Mouse (Mus musculus) testis, adult 2 months (tissue): ENCODE data around the gene Mboat1. TPM values are rescaled to one million over a fixed set of nuclear protein-coding genes. Genes with fewer than 3 reads are reported as not detected.

Experiments
- H3K27ac ChIP-seq: fragments of 200-500 bp; 2 replicates; pipeline ENCODE4 v1.5.1; 2012; ENCODE audit warnings: low read depth, low read length; ENCODE audit not compliant: control insufficient read depth, insufficient read depth
- H3K27me3 ChIP-seq: fragments of 200-500 bp; 2 replicates; pipeline ENCODE4 v1.6.1; 2012; ENCODE audit warnings: mild to moderate bottlenecking, low read length, moderate library complexity; ENCODE audit not compliant: control insufficient read depth, insufficient read depth
- H3K36me3 ChIP-seq: fragments of 200-500 bp; 2 replicates; pipeline ENCODE4 v1.6.1; 2012; ENCODE audit warnings: mild to moderate bottlenecking, low read length; ENCODE audit not compliant: control insufficient read depth, insufficient read depth
- H3K4me1 ChIP-seq: fragments of 200-500 bp; 2 replicates; pipeline ENCODE4 v1.6.1; 2012; ENCODE audit warnings: low read length; ENCODE audit not compliant: control insufficient read depth, insufficient read depth
- H3K4me3 ChIP-seq: fragments of 200-500 bp; 2 replicates; pipeline ENCODE4 v1.5.1; 2012; ENCODE audit warnings: low read depth, mild to moderate bottlenecking, low read length, moderate library complexity, mixed read lengths; ENCODE audit not compliant: control insufficient read depth
- CTCF ChIP-seq: fragments of 200-500 bp; IDR thresholded peaks from 2 replicates; pipeline ENCODE4 v1.5.1; 2012; ENCODE audit warnings: low read depth, mild to moderate bottlenecking, inconsistent platforms, low read length, moderate library complexity; ENCODE audit not compliant: control insufficient read depth, insufficient read depth, insufficient replicate concordance
- POLR2A ChIP-seq: fragments of 200-500 bp; IDR thresholded peaks from 2 replicates; pipeline ENCODE4 v1.6.1; 2012; ENCODE audit warnings: low read depth, mild to moderate bottlenecking, inconsistent platforms, low read length, moderate library complexity; ENCODE audit not compliant: control insufficient read depth
- polyA plus RNA-seq: library from polyadenylated mRNA; depleted of rRNA; stranded (reverse); fragments of >200 nt; gene quantifications from 2 replicates; pipeline ENCODE4 v1.2.3, GENCODE M21; 2012

Gene Mboat1
- polyA plus RNA-seq, 1 experiment, result 0.44 TPM

DNA sequence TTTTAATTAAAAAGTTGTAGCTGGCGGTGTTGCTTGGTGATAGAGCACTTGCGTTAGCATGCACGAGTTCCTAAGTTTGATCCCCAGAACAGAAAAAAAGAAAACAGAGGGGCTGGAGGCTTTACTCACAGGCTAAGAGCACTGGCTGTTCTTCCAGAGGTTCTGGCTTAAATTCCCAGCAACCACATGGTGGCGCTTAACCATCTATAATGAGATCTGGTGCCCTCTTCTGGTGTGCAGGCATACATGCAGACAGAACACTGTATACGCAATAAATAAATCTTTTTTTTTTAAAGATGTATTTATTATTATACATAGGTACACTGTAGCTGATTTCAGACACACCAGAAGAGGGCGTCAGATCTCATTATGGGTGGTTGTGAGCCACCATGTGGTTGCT lies 88.4 kb downstream of the Mboat1 start:
- Histone ChIP-seq H3K4me3 (no peak overlapping the region), H3K27me3 (no peaks in the 10 kb centered on the region), H3K27ac (no peak overlapping the region), H3K4me1 (no peaks in the 10 kb centered on the region), H3K36me3 (no peaks in the 10 kb centered on the region)
- no peak for TF ChIP-seq CTCF
- TF ChIP-seq POLR2A, result no peak

DNA sequence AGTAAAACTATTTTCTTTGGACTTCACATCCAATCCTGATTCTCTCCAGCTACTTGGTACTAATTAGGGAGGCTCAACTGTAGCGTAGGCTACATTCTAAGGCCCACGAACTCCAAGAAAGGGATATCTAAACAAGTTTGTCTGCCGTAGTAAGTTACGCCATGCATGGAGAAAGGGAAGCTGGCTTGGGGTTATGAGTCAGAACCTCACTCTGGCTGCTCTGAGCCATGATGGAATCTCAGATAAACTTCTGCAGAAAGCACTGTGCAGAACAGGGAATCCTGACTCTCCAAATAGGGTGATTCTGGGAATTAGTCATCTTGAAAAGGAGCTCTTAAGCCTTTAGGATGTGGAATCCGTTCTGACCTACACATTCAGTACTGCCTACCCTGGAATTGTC lies 92.5 kb downstream of the Mboat1 start:
- TF ChIP-seq POLR2A (no peak), CTCF (no peak)
- Histone ChIP-seq H3K27me3 (no peaks in the 10 kb centered on the region), H3K27ac (no peak overlapping the region), H3K4me1 (no peaks in the 10 kb centered on the region), H3K36me3 (no peaks in the 10 kb centered on the region), H3K4me3 (no peak overlapping the region)

DNA sequence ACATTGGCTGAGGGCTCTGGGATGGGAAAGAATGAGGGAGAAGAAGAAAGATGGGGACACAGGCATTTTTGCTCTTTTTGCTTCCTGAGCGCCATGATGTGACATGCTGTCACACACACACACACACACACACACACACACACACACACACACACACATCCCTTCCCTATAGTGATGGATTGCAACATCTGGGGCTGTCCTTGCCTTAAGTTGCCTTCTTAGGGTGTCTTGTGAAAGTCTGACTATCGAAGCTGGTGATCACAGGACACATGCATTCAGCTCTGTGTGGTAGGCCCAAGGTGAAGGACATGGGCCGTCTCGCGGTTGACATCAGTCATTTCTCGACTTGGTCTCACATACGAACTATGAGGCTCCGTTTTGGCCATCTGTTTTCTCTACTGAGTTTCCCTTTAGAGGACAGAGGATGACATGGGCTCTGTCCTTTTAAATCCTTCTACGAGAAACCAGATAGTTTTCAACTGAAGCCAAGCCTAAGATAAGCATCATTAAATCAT lies 93.4 kb downstream of the Mboat1 start:
- Histone ChIP-seq H3K27ac (no peak overlapping the region), H3K4me3 (no peak overlapping the region), H3K36me3 (no peaks in the 10 kb centered on the region), H3K4me1 (no peaks in the 10 kb centered on the region), H3K27me3 (no peaks in the 10 kb centered on the region)
- no peak for TF ChIP-seq POLR2A
- no peak for TF ChIP-seq CTCF

DNA sequence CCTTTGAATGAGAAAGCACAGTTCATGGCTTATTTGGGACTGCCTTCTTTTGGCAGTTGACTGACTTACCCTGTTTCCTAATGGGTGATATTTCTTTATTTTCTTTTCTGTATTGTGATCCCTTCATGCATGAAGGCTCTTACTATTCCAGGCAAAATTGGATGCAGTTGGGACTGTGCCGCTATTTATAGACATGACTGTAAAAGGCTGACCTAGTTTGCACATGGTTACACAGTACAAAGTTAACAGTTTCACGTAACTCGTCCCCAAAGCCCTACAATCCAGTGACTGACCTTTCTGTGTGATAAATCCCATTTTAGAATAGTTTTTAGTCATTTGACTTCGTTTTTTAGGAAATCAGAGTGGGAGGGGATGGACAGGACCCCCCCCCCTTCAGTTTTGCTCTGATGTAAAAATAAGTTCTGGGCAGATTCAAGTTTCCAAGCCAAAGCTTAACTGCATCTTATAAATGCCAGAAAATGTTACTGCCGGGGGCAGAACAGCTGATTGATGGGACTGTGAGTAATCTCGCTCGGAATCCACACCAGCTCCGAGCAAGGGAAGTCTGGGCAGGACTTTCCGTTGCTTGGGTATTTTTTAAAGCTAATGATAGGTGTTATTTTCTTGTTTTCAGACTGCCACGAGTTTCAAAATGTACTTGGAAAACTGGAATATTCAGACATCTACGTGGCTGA lies 98.9 kb downstream of the Mboat1 start:
- Histone ChIP-seq H3K4me1 (no peaks in the 10 kb centered on the region), H3K27ac (no peak overlapping the region), H3K36me3 (no peaks in the 10 kb centered on the region), H3K27me3 (no peaks in the 10 kb centered on the region), H3K4me3 (no peak overlapping the region)
- TF ChIP-seq CTCF (no peak), POLR2A (no peak)

DNA sequence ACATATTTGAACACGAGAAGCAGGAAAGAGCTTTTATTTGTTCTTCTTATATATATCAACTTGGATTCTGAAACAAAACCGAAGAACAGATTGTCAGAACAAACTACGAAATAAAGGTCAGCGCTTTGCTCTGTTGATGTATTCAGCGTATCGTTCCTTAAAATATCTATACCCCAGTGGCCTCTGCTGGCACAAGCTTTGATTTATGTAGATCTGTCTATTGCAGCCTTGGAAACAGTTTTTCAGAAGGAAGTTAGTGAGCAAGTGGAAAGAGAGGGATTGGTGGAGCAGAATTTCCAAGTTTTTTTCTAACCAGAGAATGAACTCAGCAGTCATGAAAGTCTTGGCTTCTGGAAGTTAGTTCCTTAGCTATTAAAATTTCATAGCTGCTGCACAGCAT lies 103.1 kb downstream of the Mboat1 start:
- no peak overlapping the region for H3K27ac ChIP-seq
- H3K27me3 ChIP-seq, result no peaks in the 10 kb centered on the region
- H3K4me1 ChIP-seq, result no peaks in the 10 kb centered on the region
- H3K4me3 ChIP-seq, result no peak overlapping the region
- no peaks in the 10 kb centered on the region for H3K36me3 ChIP-seq
- no peak for TF ChIP-seq CTCF
- TF ChIP-seq POLR2A, result no peak

DNA sequence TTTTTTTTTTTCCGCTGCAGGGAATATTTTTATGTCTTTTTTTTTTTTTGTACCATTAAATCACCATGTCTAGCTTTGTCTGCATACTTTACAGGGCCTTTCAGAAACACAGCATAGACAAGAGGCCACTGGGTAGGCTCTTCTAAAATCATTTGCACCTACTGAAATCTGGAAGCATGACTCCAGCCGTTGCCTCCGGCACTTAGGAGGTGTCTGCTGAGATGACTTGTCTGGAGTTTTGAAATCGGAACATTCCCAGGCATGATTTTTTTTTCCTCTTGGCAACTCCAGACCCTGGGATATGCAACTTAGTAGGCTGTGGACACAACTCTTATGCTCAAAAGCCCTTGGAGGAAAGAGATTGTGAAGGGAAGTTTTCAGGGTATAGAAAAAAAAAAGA lies 109.3 kb downstream of the Mboat1 start:
- H3K27me3 ChIP-seq, result no peaks in the 10 kb centered on the region
- H3K36me3 ChIP-seq, result no peaks in the 10 kb centered on the region
- no peak overlapping the region for H3K27ac ChIP-seq
- H3K4me3 ChIP-seq, result no peak overlapping the region
- TF ChIP-seq CTCF (no peak), POLR2A (no peak)
- H3K4me1 ChIP-seq, result no peaks in the 10 kb centered on the region

DNA sequence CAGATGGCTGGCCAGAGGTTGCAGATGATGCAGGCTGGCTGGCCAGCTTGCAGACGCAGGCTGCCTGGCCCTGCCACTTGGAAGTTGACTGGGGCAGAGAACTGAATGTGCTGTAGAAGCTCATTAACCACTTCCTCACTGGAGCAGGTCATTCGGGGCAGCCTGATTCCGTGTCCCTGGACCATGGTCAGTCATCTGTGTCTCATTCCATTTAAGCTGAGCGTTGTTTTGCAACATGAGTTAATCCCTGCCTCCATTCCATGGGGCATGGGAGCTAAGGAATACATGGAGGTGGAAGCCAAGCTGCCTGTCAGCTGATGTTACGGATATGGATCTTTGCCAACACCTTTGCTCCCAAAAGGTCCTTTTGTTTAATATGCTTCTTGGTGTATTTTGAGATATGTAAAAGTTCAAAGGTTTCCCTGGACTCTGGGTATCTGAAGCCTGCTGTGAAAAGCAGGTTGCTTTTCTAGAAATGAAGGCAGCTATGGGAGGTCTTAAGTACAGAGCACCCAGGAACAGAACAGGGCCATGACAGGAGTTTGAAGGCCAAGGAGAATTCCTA lies 114.1 kb downstream of the Mboat1 start:
- no peak overlapping the region for H3K27ac ChIP-seq
- H3K36me3 ChIP-seq, result no peaks in the 10 kb centered on the region
- no peak overlapping the region for H3K4me3 ChIP-seq
- no peaks in the 10 kb centered on the region for H3K27me3 ChIP-seq
- no peaks in the 10 kb centered on the region for H3K4me1 ChIP-seq
- TF ChIP-seq CTCF (no peak), POLR2A (no peak)

DNA sequence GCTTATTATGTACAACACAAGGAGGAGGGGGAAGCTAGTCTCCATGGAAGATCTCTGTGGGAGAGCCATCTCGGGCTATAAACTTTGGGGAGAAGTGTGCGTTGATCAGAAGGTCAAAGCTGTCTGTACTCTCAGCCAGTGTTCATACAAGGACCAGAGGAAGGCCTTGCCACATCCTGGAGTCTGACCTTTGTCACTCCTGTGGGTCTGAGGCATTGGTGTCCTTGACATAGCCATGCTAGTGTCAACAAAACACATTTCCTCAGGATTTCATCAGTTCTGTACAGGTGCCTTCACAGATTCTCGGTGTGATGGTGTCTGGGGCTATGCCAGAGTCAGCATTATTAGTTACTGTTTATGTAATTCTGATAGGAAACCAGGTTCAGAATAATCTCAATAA lies 115.1 kb downstream of the Mboat1 start:
- H3K4me1 ChIP-seq, result no peaks in the 10 kb centered on the region
- H3K27me3 ChIP-seq, result no peaks in the 10 kb centered on the region
- no peak overlapping the region for H3K27ac ChIP-seq
- no peaks in the 10 kb centered on the region for H3K36me3 ChIP-seq
- H3K4me3 ChIP-seq, result no peak overlapping the region
- no peak for TF ChIP-seq POLR2A
- TF ChIP-seq CTCF, result no peak
